Mouse (Mus musculus) embryonic stem cell, embryonic (primary cell): Measurements from ENCODE around the gene Lgals9.
"Not testable (repeated sequence)": the region's sequence is repeated elsewhere in the genome, so short reads cannot be mapped to it uniquely, and the experiment has no call there.

Experiments
- CTCF ChIA-PET, 4 experiments: fragments of 300-600 bp in 2 of 4; fragments of 350-600 bp in 2 of 4; sonication (Branson Sonifier 250); formaldehyde crosslinking; loops; one replicate each; lab custom pipeline; 2022; ENCODE audit warnings: inconsistent platforms in 2 of 4; lab: Charles Lee
- POLR2A ChIA-PET, 4 experiments: fragments of 300-600 bp in 2 of 4; fragments of 350-600 bp in 2 of 4; sonication (Branson Sonifier 250); formaldehyde crosslinking; loops; one replicate each; lab custom pipeline; 2022; ENCODE audit warnings: antibody characterized with exemption in 4 of 4, inconsistent platforms in 1 of 4; lab: Charles Lee

Gene Lgals9

DNA sequence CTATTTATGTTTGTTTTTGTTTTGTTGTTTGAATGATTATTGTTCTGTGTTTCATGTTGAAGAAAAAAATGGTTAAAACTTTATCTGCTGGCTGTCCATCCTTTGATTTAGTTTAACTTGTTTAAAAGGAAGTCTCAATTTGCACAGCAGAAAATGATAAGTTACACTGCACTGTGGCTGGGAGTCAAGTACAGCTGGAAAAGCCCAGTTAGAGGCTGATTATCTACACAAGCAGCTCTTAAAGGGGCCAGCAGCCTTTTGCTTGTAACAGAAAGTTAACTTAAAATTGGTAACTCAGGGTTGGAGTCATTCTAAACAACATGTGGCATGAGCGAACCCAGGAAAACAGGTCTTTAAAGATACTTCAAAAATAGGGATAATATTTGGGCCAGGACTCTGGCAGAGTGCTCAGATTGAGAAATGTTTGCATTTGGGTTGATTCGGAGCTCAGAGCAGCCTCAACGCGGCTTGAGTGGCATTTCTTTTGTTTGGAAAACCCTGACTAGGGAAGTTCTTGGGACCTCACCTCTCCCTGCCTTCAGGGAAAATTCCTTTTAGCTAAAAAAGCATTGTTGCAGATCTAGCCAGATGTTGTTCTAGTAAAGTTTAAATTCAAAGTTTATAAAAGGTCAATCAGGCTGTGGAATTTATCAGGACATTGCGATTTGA, 6.3 kb upstream of the Lgals9 start:
- CTCF ChIA-PET, result not testable (repeated sequence)
- POLR2A ChIA-PET, result interaction anchor here in 2 of 4 experiments (0.6 to 2.1 kb wide), 3 partner anchors 11 to 741 kb away, joined by 3 to 5 read pairs (median 3); no protein-coding TSS in a partner anchor

- ChIA-PET CTCF (interaction anchor here in 1 of 4 experiments (0.7 kb wide), 1 partner anchor 820 kb away, joined by 4 read pairs; no protein-coding TSS in a partner anchor), POLR2A (interaction anchor here in 2 of 4 experiments (0.9 to 2.2 kb wide), 3 partner anchors 9 to 12 kb away, joined by 5 to 6 read pairs (median 6); no protein-coding TSS in a partner anchor)
Observed at GRCm38 (mm10) chr11:78990096-78990495, 5.3 kb upstream of the Lgals9 start.

DNA sequence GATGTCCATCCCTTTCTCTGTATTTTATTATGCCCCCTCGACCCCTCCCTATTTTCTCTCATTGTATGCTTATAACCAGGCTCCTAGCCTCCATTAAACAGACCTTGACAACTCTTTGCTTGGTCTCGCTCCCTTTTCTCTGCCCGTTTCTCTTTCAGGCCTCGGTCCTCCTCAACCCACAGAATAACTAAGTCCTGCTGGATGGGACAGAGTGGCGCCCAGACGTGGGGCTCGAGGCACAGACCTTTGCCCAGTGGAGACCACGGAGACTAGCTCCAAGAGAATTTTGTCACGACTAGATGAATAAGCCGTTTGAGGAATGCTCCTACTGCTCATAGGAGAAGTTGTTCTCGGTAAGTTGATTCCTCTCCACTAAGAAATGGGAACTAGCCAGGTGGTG, 4.5 kb upstream of the Lgals9 start:
- CTCF ChIA-PET, result interaction anchor here in 1 of 4 experiments (0.8 kb wide), 1 partner anchor 30 kb away, joined by 3 read pairs; no protein-coding TSS in a partner anchor
- POLR2A ChIA-PET, result interaction anchor here in 1 of 4 experiments (0.9 to 2.2 kb wide), 3 partner anchors 10 to 13 kb away, joined by 6 to 7 read pairs (median 6); no protein-coding TSS in a partner anchor

- CTCF ChIA-PET, result interaction anchor here in 2 of 4 experiments (0.8 to 1.2 kb wide), 3 partner anchors 16 to 310 kb away, joined by 3 to 4 read pairs (median 4); no protein-coding TSS in a partner anchor
Observed at GRCm38 (mm10) chr11:78986311-78987002, 1.7 kb upstream of the Lgals9 start.

DNA sequence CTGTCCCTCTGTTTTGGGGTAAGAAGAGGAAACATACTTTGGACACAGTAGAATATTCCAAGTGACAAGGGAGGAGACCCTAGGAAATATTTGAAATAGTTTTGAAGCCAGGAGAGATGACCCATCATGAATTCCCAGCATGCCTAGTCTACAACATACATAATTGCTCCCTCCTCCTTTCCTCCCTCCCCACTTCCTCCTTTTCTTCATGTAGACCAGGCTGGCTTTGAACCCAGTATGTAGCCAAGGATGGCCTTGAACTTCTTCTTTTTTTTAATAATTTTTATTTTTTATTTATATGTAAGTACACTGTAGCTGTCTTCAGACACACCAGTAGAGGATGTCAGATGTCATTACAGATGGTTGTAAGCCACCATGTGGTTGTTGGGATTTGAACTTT, 759 bp upstream of the Lgals9 start:
- ChIA-PET POLR2A (interaction anchor here in 3 of 4 experiments (0.6 to 1.3 kb wide), 4 partner anchors 13 to 1223 kb away, joined by 3 to 4 read pairs (median 4); partner anchors contain the start of gene Rhot1 (in 1 of the 3)), CTCF (interaction anchor here in 3 of 4 experiments (1.0 to 1.2 kb wide), 4 partner anchors 17 to 129 kb away, joined by 3 to 6 read pairs (median 4); no protein-coding TSS in a partner anchor)

More at GRCm38 (mm10) chr11:78986311-78987002, 1.7 kb upstream of the Lgals9 start:
- POLR2A ChIA-PET, result interaction anchor here in 2 of 4 experiments (0.6 kb wide), 2 partner anchors 244 to 1222 kb away, joined by 3 to 4 read pairs; partner anchors contain the start of gene Rhot1 (in 1 of the 2)

DNA sequence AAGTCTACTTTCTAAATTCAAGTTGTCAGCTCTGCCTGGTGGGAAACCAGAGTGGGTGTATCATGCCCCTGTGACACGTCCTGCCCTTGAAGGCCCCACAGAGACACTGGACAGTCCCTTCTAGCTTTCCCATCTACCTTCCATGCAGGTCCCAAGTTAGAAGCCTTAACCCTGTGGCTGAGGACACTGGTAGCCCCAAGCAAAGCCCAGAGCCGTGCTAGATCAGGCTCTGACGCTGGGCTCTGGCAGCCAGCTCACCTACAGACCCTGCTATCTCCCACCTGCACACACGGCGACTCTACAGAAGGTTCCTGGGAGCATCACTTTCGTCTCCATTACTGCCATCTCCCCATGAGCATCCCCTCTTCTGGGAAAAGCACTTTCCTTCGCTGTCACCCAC, 1.2 kb downstream of the Lgals9 start:
- POLR2A ChIA-PET, result interaction anchor here in 2 of 4 experiments (1.0 to 2.4 kb wide), 3 partner anchors 18 to 356 kb away, joined by 3 to 12 read pairs (median 4); partner anchors contain the start of gene Nf1 (in 1 of the 2)
- CTCF ChIA-PET, result interaction anchor here in 1 of 4 experiments (1.0 kb wide), 1 partner anchor 15 kb away, joined by 3 read pairs; no protein-coding TSS in a partner anchor

- CTCF ChIA-PET, result interaction anchor here in 3 of 4 experiments (0.5 to 1.0 kb wide), 3 partner anchors 14 to 331 kb away, joined by 3 to 5 read pairs (median 4); no protein-coding TSS in a partner anchor
- POLR2A ChIA-PET, result interaction anchor here in 2 of 4 experiments (1.0 to 2.4 kb wide), 3 partner anchors 19 to 357 kb away, joined by 3 to 12 read pairs (median 4); partner anchors contain the start of gene Nf1 (in 1 of the 2)
Observed at GRCm38 (mm10) chr11:78982513-78983291, 2.0 kb downstream of the Lgals9 start.

GRCm38 (mm10) chr11:78982042-78982441, 2.7 kb downstream of the Lgals9 start:
- CTCF ChIA-PET, result interaction anchor here in 1 of 4 experiments (0.6 kb wide), 1 partner anchor 315 kb away, joined by 4 read pairs; no protein-coding TSS in a partner anchor
- POLR2A ChIA-PET, result no interaction called here

DNA sequence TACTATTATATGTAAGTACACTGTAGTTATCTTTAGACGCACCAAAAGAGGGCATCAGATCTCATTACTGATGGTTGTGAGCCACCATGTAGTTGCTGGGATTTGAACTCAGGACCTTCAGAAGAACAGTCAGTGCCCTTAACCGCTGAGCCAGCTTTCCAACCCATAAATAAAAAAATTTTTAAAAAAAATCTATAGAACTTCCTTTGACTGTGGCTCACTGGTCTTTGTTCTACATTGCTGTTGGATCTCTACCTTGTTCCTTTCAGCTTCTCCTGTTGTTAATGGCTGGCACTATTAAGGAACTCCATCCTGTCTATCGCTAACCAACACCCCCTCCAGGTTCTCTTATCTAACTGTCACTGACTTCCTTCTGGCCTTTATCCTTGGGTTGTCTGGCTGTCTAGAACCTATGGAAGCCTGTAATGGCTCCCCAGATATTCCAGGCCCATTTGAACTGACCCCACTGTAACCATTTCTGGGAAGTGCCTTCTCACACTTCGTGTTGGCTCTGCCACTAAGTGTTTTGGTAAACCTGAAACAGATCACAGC, 4.6 kb downstream of the Lgals9 start:
- CTCF ChIA-PET, result no interaction called here
- POLR2A ChIA-PET, result interaction anchor here in 2 of 4 experiments (0.7 to 1.4 kb wide), 5 partner anchors 17 to 221 kb away, joined by 3 to 5 read pairs (median 3); no protein-coding TSS in a partner anchor

GRCm38 (mm10) chr11:78978176-78979019, 6.3 kb downstream of the Lgals9 start:
- ChIA-PET POLR2A (interaction anchor here (0.5 to 2.4 kb wide), 10 partner anchors 10 to 1291 kb away, joined by 3 to 10 read pairs (median 6); no protein-coding TSS in a partner anchor), CTCF (interaction anchor here (0.6 to 2.5 kb wide), 18 partner anchors 10 to 428 kb away, joined by 3 to 10 read pairs (median 4); no protein-coding TSS in a partner anchor)

DNA sequence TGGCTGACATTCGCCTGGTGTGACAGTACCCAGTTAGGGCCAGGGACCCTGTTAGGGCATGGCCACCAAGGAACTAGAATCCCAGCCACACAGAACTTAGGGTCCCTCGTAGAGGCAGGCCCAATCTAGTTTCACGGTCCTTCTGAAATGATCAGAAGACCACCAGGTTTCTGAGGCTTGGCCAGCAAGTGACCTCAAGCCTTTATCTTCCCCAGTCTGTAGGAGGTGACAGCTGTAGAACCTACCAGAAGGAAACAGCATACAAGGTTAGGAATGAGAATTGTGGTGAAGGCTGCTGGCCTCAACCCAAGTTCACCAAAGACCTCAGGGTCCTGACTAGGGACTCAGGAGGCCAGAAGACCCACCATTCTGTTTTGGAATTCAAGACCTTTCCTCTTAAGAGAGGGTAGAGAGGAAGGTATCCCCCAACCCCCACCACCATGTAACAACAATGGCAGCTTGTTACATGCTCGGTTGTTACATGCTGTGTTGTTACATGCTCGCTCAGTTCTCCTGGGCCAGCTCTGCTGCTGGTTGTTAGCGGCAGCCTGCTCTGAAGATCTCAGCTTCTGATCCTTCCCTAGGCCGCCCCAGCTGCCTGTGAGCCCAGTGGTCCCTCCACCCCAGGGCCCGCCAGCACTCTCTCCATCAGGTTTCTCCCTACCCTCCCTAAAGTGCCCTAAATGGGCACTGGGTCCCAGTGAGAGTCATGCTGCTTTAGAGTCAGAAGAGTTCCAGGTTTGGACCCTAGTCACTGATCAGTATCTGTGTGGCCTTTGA, 7.8 kb downstream of the Lgals9 start:
- POLR2A ChIA-PET, result interaction anchor here in 2 of 4 experiments (0.5 to 2.4 kb wide), 9 partner anchors 8 to 363 kb away, joined by 3 to 10 read pairs (median 5); partner anchors contain the start of gene Nf1 (in 1 of the 2)
- CTCF ChIA-PET, result interaction anchor here (1.2 to 2.5 kb wide), 6 partner anchors 8 to 43 kb away, joined by 5 to 10 read pairs (median 5); no protein-coding TSS in a partner anchor

DNA sequence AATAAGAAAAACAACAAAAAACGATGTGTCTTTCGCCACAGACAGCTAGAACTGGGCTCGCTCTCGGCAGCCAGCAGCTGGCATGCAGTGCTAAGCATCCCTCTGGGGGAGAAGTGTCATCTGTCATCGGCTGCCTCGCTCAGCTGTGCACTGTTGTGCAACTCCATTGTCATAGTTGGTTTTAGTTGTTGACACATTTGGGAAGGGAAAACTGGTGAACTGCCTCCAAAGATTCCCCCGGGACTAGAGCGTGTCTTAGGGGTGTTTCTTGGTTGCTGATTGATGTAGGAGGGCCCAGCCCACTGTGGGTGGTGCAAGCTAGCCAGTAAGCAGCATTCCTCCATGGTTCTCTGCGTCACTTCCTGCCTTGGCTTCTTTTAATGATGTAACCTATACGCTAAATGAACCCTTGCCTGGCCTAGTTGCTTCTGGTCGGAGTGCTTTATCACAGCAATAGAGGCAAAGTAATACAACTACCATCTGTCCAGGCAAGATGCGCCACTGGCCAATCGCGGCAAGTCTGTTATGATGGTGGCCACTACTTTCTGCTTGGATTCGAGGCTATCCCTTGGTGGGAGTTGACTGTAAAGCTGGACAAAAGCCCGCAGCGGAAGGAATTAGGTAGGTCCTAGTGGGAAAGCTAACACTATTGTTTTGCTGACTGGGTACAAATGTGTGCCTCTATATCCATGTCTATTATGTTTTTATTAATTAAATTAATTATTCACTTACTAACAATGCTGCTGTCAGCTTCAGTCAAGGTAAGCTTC, 11.2 kb downstream of the Lgals9 start:
- ChIA-PET POLR2A (interaction anchor here in 2 of 4 experiments (0.9 to 1.8 kb wide), 3 partner anchors 18 to 461 kb away, joined by 3 to 4 read pairs (median 3); partner anchors contain the start of genes Poldip2 (in 1 of the 2) and Tmem199 (in 1 of the 2)), CTCF (interaction anchor here (0.6 to 2.5 kb wide), 7 partner anchors 13 to 328 kb away, joined by 3 to 7 read pairs (median 5); no protein-coding TSS in a partner anchor)

GRCm38 (mm10) chr11:78972811-78973351, 11.9 kb downstream of the Lgals9 start:
- ChIA-PET POLR2A (interaction anchor here in 2 of 4 experiments (0.5 to 1.1 kb wide), 2 partner anchors 168 to 241 kb away, joined by 3 to 8 read pairs; no protein-coding TSS in a partner anchor), CTCF (interaction anchor here (0.6 to 2.5 kb wide), 8 partner anchors 12 to 1639 kb away, joined by 3 to 7 read pairs (median 6); no protein-coding TSS in a partner anchor)

GRCm38 (mm10) chr11:78972328-78972727, 12.4 kb downstream of the Lgals9 start:
- CTCF ChIA-PET, result interaction anchor here in 3 of 4 experiments (0.6 to 2.5 kb wide), 6 partner anchors 11 to 1640 kb away, joined by 3 to 7 read pairs (median 5); no protein-coding TSS in a partner anchor
- POLR2A ChIA-PET, result interaction anchor here in 1 of 4 experiments (0.5 kb wide), 1 partner anchor 168 kb away, joined by 8 read pairs; no protein-coding TSS in a partner anchor
